Mouse (Mus musculus) forebrain, embryonic 10.5 days (tissue): Measurements from ENCODE around the gene Kcnq5. TPM values are rescaled to one million over a fixed set of nuclear protein-coding genes. Genes with fewer than 3 reads are reported as not detected.

Experiments
- DNase-seq: peaks from one replicate; pipeline ENCODE4 v3.0.0-alpha.2; 2017; ENCODE audit warnings: low spot score; ENCODE audit errors: extremely low spot score
- H3K27ac ChIP-seq: fragments of 300-500 bp; sonication (generic); 2 replicates; pipeline ENCODE4 v1.5.1; 2016; ENCODE audit warnings: mild to moderate bottlenecking
- H3K27me3 ChIP-seq: fragments of 300-500 bp; sonication (generic); 2 replicates; pipeline ENCODE4 v1.6.1; 2016; ENCODE audit warnings: mild to moderate bottlenecking; ENCODE audit not compliant: poor library complexity, severe bottlenecking
- H3K36me3 ChIP-seq: fragments of 300-500 bp; sonication (generic); replicated peaks from 2 replicates; pipeline ENCODE4 v1.6.1; 2016; ENCODE audit warnings: mild to moderate bottlenecking, moderate library complexity
- H3K4me1 ChIP-seq: fragments of 300-500 bp; sonication (generic); 2 replicates; pipeline ENCODE4 v1.6.1; 2016
- H3K4me3 ChIP-seq: fragments of 300-500 bp; sonication (generic); 2 replicates; pipeline ENCODE4 v1.5.1; 2016; ENCODE audit warnings: mild to moderate bottlenecking, moderate library complexity
- H3K9me3 ChIP-seq: fragments of 300-500 bp; sonication (generic); 2 replicates; pipeline ENCODE4 v1.6.1; 2016; ENCODE audit warnings: mild to moderate bottlenecking, moderate library complexity
- WGBS: fragments of 180-500 bp; shearing (Covaris S2); methylation state at CpG from one replicate; pipeline ENCODE4 v1.1.7; 2016; 5-methylcytosine and 5-hydroxymethylcytosine counted together
- polyA plus RNA-seq: library from polyadenylated mRNA; unstranded; fragments of >200 nt; fragmentation: Nextera tagmentation; extraction: Ambion mirVana; gene quantifications from 2 replicates; pipeline ENCODE4 v1.2.1, GENCODE M21; 2016

The Kcnq5 gene
- polyA plus RNA-seq, 1 experiment from 2014 or later, result 0.47 TPM

DNA sequence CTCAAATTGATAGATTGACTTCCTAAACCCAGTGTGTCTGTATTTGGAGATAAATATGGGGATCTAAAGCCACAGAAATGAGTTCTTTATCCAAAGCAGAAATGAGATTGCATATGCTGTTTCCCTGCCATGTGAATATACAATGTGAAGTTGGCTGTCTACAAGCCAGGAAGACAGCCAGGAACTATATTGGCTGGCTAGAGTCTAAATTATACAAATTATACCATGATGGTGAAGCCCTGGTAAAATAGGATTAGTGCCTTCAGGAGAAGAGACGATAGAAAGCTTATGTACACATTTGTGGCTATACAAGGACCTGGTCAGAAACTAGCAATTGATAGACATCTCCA is 38.5 kb downstream of the Kcnq5 start:
- no peaks in the 10 kb centered on the region for H3K36me3 ChIP-seq
- H3K9me3 ChIP-seq, result no peaks in the 10 kb centered on the region
- no peak overlapping the region for H3K4me3 ChIP-seq
- 90% methylated on average over 1 of the region's 1 CpGs for WGBS
- no peak for DNase-seq
- no peak overlapping the region for H3K27ac ChIP-seq
- H3K27me3 ChIP-seq, result no peaks in the 10 kb centered on the region
- H3K4me1 ChIP-seq, result no peaks in the 10 kb centered on the region

DNA sequence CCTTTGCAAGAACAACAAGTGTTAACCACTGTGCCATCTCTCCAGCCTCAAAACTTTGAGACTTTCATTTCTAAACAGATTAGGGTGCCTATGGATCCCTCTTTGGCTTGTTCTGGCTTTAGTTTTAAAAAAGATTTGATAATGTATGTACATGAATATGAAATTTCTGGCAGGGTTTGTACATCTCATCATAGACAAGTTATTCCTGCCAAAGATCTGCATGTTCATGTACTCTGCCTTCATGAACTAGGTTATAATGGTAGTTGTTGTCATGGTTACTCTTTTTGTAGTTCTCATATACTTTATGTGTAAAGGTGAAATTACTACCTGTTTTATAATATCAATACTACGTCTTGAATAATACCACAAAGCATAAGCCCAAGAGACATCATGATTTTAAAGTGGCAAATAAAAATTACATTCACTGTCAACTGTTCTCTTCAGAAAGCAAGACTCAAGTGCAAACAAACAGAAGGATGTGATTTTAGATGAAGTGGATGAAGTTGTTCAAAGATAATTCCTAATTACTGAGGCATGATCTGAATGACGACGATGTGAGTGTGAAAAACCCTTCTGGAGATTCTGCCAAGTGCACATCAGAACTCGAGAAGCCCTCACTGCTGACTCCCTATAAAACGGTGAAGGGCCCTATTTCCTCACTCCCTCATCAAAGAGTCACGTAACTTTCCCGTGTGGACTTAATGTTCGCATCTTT is 39.0 kb downstream of the Kcnq5 start:
- WGBS, result 92% methylated on average over 8 of the region's 8 CpGs
- no peak overlapping the region for H3K4me3 ChIP-seq
- no peak overlapping the region for H3K27ac ChIP-seq
- no peaks in the 10 kb centered on the region for H3K4me1 ChIP-seq
- no peaks in the 10 kb centered on the region for H3K36me3 ChIP-seq
- no peak for DNase-seq
- no peaks in the 10 kb centered on the region for H3K27me3 ChIP-seq
- H3K9me3 ChIP-seq, result no peaks in the 10 kb centered on the region

DNA sequence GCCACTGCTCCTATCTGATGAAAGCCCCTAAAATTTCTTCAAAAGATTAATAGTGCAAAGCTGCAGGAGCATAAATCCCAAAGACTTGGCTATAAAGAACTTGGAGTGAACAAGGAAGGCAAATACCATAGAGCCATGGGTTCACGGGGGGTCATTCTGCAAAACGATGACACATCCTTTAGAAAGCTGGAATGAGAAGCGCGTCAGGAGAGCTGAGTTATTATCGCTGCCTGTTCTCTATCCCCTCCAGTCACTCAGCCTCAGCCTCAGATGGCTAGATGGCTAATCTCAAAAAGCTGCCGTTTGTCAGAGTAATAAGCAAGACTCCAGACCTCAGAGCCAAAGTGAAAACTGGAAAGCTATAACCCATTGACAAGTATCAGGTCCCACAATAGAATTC is 42.5 kb downstream of the Kcnq5 start:
- Histone ChIP-seq H3K9me3 (no peaks in the 10 kb centered on the region), H3K27me3 (no peaks in the 10 kb centered on the region), H3K4me1 (no peaks in the 10 kb centered on the region), H3K27ac (no peak overlapping the region), H3K36me3 (no peaks in the 10 kb centered on the region), H3K4me3 (no peak overlapping the region)
- DNase-seq, result no peak
- WGBS, result 84% methylated on average over 6 of the region's 6 CpGs

DNA sequence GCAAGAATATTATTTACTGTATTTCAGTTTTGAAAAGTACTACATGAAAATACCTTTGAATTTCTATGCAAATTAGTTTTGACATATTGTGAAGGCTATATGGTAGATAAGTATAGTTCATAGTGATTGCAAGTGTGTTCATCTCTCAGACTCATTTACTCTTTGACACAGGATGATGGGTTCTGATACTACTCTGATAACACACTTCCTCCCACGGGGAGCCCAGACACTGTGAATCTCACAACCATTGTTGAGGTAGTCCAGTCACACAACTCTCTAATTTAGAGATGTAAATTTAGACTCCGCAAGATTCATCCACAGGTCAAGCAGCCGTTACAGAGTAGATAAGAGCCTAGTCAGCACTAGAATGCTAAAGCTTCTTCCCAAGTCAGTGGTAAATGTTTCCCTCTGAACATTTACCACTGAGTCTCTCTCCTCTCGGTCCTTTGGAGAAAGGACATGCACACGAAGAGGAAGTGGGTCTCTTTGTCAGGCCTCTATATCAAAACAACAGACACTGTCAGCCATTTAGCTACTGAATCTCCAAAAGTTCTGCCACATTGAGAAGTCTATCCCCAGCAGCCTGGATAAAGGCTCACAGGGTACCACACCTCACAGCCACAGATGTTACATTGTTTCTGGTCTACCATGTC is 65.5 kb downstream of the Kcnq5 start:
- no peaks in the 10 kb centered on the region for H3K9me3 ChIP-seq
- no peaks in the 10 kb centered on the region for H3K4me1 ChIP-seq
- no peaks in the 10 kb centered on the region for H3K27me3 ChIP-seq
- no peaks in the 10 kb centered on the region for H3K36me3 ChIP-seq
- 87% methylated on average over 5 of the region's 5 CpGs for WGBS
- DNase-seq, result no peak
- H3K27ac ChIP-seq, result no peak overlapping the region
- no peak overlapping the region for H3K4me3 ChIP-seq

DNA sequence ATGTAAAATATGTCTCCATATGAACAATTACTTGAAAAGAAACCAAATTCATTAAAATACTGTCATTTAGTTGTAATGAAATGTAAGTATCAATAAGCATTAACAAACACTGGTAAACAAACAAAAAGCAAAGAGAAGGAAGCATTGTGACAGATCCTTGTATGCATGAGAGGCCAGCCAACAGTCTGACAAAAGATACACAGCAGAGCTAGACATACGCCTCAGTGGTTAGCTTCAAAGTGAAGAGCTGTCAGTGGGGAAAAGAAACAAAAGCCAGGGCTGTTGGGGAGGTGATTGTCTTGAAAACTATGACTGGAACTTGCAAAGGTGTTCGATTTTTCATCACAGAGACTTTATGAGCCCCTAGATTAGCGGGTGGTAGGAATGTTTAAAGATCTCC is 78.0 kb downstream of the Kcnq5 start:
- Histone ChIP-seq H3K36me3 (no peaks in the 10 kb centered on the region), H3K4me3 (no peak overlapping the region), H3K27me3 (no peaks in the 10 kb centered on the region), H3K9me3 (no peaks in the 10 kb centered on the region), H3K4me1 (0 out of 2 replicates have a peak, but pooled peaks cover 4% of the 10 kb centered on the region), H3K27ac (no peak overlapping the region)
- 64% methylated on average over 3 of the region's 3 CpGs for WGBS
- no peak for DNase-seq

DNA sequence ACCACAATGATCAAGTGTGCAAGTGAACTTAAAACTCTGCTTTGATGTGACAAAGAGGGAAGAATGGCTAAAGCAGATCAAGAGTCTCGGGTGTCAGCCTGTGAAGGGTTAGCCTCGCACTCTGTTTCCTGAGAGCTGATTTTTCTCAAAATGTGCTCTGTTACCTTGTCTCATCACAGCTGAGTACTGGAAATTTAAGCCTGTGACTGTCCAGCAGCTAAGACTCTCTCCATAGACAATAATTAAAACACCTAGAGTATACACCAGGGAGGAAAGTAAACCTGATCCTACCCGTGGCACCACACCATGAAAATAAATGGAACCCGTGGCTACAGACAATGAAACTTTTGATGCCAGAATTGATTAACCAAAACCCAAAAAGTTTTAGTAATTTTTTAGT is 90.9 kb downstream of the Kcnq5 start:
- DNase-seq, result no peak
- Histone ChIP-seq H3K9me3 (no peaks in the 10 kb centered on the region), H3K4me3 (no peak overlapping the region), H3K27ac (no peak overlapping the region), H3K27me3 (no peaks in the 10 kb centered on the region), H3K36me3 (no peaks in the 10 kb centered on the region), H3K4me1 (no peaks in the 10 kb centered on the region)
- WGBS, result 50% methylated on average over 4 of the region's 4 CpGs

DNA sequence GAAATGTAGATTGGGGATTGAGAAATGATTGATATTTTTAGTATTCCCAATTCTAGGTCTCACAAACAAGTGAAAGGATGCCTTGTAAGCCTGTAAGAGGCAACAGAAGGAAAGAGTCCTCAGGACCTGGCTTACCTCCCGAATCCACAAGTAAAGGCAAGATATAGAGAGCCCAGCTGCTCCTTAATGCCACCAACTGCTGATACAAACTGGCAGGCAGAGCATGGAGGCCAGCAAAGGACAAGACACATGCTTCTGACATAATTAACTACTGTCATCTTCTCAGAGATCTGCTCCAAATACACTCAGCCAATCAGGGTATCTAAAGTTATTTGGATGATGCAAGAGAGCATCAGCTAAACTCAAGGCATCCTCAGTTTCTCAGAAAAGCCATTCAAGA is 93.3 kb downstream of the Kcnq5 start:
- Histone ChIP-seq H3K36me3 (no peaks in the 10 kb centered on the region), H3K9me3 (no peaks in the 10 kb centered on the region), H3K4me1 (no peaks in the 10 kb centered on the region), H3K27me3 (no peaks in the 10 kb centered on the region), H3K27ac (no peak overlapping the region), H3K4me3 (no peak overlapping the region)
- DNase-seq, result no peak
- WGBS, result 86% methylated on average over 1 of the region's 1 CpGs

DNA sequence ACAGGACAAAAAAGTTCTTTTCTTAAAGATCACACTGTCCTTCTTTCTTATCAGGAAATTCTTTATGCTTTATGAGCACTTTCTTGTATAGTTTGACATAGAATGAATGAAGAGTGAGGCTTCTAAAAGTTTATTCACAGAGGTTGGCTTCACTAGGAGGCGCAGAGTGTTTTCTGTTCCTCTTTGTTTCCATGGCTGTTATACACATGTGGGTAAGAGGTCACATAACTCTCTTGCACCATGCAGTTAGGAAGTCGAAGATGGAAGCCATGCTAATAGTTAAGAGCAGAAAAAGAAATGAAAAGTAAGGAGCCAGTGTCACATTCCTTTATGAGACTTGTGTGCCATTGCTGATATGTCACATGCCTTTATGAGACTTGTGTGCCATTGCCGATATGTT is 105.3 kb downstream of the Kcnq5 start:
- WGBS, result 79% methylated on average over 3 of the region's 3 CpGs
- Histone ChIP-seq H3K36me3 (no peaks in the 10 kb centered on the region), H3K27me3 (no peaks in the 10 kb centered on the region), H3K4me1 (peaks cover 5% of the 10 kb centered on the region; the same call in 1 of the 2 replicates), H3K9me3 (no peaks in the 10 kb centered on the region), H3K4me3 (no peak overlapping the region), H3K27ac (no peak overlapping the region)
- no peak for DNase-seq

DNA sequence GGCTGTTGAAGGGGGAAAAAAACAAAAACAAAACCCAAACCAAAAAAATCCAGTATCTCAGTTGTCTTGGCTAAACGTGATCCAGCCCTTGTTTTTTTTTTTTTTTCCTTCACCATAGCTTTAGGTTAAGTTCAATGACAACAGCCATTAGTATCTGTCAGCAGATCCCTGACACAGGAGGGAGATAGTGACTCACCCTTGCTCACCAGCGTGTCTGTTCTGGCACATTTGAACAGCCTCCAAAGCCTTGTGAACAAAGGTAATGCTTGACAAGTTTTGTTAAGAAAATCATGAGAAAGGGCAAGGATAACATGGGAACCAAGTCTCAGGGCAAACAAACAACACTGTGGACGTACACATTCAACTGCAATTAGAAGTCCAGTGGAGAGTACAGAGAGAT is 123.2 kb downstream of the Kcnq5 start:
- Histone ChIP-seq H3K9me3 (no peaks in the 10 kb centered on the region), H3K4me1 (no peaks in the 10 kb centered on the region), H3K4me3 (no peak overlapping the region), H3K27me3 (no peaks in the 10 kb centered on the region), H3K27ac (no peak overlapping the region), H3K36me3 (no peaks in the 10 kb centered on the region)
- WGBS, result 63% methylated on average over 3 of the region's 3 CpGs
- no peak for DNase-seq

DNA sequence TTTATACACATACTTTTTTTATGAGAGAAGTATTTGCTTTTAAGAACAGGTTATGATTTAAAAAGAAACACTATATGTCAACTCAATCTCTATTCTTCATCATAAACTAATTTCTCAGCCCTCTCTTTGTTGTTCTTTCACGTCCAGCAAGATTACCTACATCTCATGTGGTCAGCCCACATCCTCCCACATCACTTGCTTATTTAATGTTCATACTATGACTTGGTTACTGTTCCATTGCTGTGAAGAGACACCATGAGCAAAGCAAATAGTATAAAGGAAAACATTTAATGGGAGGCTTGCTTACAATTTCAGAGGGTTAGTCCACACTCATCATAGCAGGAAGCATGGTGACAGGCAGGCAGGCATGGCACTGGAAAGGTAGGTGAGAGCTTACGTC is 124.4 kb downstream of the Kcnq5 start:
- 85% methylated on average over 2 of the region's 2 CpGs for WGBS
- no peak overlapping the region for H3K27ac ChIP-seq

DNA sequence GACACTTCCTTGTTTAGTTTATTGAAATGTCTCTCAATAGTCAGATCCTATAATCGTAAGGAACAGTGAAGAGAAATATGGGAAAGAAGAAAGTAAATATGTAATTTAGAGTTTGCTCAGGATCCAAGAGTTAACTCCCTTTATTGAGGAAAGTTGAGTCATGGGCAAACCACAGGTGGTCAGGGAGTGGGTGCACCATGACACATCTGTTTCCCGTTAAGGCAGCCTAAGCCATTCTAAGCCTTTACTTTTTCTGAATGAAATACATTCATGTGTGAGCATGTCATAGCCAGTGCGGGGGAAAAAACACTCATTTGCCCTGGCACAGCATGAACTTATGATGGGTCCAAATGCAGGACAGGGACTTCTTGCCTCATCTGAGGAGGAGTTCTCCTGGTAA is 125.4 kb downstream of the Kcnq5 start:
- no peaks in the 10 kb centered on the region for H3K27me3 ChIP-seq
- no peak overlapping the region for H3K27ac ChIP-seq
- H3K4me1 ChIP-seq, result no peaks in the 10 kb centered on the region
- H3K4me3 ChIP-seq, result no peak overlapping the region
- no peaks in the 10 kb centered on the region for H3K36me3 ChIP-seq
- no peak for DNase-seq
- 80% methylated on average over 3 of the region's 3 CpGs for WGBS
- no peaks in the 10 kb centered on the region for H3K9me3 ChIP-seq

More for the DNA sequence above, 124.4 kb downstream of the Kcnq5 start:
- no peaks in the 10 kb centered on the region for H3K4me1 ChIP-seq
- H3K9me3 ChIP-seq, result no peaks in the 10 kb centered on the region
- H3K27me3 ChIP-seq, result no peaks in the 10 kb centered on the region
- no peak overlapping the region for H3K4me3 ChIP-seq
- H3K36me3 ChIP-seq, result no peaks in the 10 kb centered on the region
- DNase-seq, result no peak

DNA sequence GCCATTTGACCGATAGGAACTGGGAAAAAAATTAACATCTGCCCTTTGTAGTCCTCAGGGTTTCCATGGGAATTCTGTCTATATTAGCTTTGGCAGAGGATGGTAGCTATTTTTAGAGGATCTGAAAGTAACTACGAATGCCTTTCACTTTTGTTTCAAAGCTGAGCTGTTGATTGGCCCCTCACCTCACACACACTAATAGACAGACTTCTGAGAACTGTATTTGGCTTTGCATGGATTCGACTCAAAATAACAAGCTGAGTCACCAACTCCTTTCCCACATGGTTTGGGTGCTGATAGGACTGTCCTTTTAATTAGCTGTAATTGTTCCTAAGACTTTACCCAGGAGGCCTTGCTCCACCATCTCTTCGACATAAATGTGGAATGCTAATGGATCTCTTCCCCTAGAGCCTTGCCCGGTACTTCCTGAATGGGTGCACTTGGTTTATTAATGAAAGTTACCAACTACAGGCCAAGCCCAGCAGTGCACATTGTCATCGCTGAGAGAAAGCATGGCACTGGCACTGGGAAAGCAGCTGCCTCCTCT is 131.8 kb downstream of the Kcnq5 start:
- Histone ChIP-seq H3K27ac (no peak overlapping the region), H3K4me3 (no peak overlapping the region), H3K27me3 (no peaks in the 10 kb centered on the region), H3K9me3 (no peaks in the 10 kb centered on the region), H3K4me1 (peaks cover 4% of the 10 kb centered on the region; the same call in 1 of the 2 replicates), H3K36me3 (no peaks in the 10 kb centered on the region)
- no peak for DNase-seq
- WGBS, result 88% methylated on average over 6 of the region's 6 CpGs

DNA sequence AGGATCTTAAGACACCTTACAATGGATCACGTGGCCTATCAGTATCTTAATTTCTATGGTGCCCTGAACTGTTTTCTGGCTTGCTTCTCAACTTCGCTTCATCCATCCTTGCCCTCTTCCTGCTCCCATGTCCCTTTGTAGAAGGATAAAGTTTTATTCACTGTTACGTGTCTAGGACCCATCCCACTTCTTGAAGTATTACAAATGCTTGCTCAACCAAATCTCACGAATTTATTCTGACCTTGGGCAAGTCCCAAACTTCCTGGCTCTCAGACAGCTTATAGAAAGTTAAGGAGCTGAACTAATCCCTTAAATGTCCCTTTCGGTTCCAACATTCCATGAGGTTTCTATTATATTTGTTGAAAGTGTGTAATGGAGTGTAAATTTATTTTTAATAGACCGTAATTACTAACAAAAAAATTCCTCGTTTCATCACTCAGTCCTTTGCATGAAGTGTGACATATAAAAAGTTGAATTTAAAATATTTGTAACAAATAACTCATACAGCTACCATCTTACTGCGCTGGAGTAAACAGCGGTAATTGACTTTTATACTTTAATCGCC is 141.6 kb downstream of the Kcnq5 start:
- 30% methylated on average over 10 of the region's 10 CpGs for WGBS
- no peak overlapping the region for H3K4me3 ChIP-seq
- DNase-seq, result no peak

More for the DNA sequence above, 141.6 kb downstream of the Kcnq5 start:
- H3K4me1 ChIP-seq, result peaks cover 14% of the 10 kb centered on the region
- H3K9me3 ChIP-seq, result no peaks in the 10 kb centered on the region
- no peaks in the 10 kb centered on the region for H3K36me3 ChIP-seq
- H3K27ac ChIP-seq, result no peak overlapping the region
- H3K27me3 ChIP-seq, result peaks cover 22% of the 10 kb centered on the region
